Mouse (Mus musculus): ENCODE measurements around the gene Ifnk. TPM values are rescaled to one million over a fixed set of nuclear protein-coding genes. Genes with fewer than 3 reads are reported as not detected.

The Ifnk gene
- total RNA-seq, 2 experiments from 2014 or later: not detected

DNA sequence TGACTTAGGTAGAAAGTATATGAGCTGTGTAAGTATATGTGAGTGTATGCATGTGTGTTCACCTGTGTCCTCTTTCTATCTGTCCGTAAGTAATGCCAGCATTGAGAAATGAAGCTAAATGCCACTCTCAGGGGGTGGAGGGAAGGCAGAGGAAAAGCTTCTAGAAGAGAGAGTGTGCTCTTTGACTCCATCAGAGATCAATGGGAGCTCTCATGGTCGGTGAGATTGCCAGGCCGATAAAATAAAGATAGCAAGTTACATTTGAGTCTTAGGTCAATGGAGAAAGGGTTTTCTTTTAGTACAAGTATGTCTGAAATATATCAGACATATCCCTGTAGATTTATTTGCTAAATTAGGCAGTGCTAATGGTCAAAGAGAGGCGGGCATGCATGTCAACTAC, 3.5 kb upstream of the Ifnk start:
- no peak for TF ChIP-seq CTCF (conservative IDR thresholded peaks at IDR 0.05)

DNA sequence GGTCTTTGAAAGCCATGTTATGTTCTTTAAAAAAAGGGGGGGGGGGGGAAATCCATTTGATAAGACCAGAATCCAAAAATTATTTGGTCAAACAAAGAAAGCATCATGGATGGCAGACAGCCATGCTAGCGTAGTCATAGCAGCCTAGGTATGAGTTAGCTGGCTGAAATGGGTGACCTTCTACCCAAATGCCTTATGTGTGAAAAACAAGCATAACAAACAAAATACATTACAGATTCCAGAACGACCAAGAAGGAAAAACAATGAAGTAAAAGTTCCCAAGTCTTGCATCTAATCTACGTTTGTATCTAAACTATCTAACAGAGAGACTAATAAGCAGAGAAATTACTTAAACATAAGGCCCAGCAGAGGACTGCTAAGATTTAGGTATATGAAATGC, 1.1 kb upstream of the Ifnk start:
- DNase-seq (ENCODE audit: low spot score in 2 of 2): no peak
- Histone ChIP-seq H3K27ac (no peak overlapping the region), H3K4me3 (no peak overlapping the region)
- TF ChIP-seq CTCF (conservative IDR thresholded peaks at IDR 0.05): no peak

More for the DNA sequence above, 3.5 kb upstream of the Ifnk start:
- DNase-seq (ENCODE audit: low spot score in 2 of 2): no peak
- no peak overlapping the region for H3K27ac ChIP-seq
- H3K4me3 ChIP-seq: no peak overlapping the region

DNA sequence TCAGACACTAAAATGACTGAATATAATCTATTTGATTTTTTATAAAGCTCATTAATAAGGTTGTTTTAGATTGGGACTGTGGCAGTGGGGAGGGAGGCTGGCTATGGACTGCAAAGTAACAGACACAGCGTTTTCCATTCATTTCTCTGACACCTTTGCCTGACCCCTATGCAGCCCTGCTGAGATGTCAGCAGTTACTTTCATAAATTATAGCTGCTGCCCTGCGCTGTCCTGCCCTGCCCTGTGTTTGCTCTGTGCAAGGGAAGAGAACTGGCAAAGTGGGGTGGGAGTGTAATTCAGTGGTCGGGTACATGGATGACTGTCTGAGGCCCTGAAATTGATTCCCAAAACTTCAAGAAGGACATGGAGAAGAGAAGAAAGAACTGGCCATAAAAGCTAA, 2.2 kb downstream of the Ifnk start:
- Histone ChIP-seq H3K27ac (no peak overlapping the region), H3K4me3 (no peak overlapping the region)
- DNase-seq (ENCODE audit: low spot score in 2 of 2): no peak
- no peak for TF ChIP-seq CTCF (conservative IDR thresholded peaks at IDR 0.05)

DNA sequence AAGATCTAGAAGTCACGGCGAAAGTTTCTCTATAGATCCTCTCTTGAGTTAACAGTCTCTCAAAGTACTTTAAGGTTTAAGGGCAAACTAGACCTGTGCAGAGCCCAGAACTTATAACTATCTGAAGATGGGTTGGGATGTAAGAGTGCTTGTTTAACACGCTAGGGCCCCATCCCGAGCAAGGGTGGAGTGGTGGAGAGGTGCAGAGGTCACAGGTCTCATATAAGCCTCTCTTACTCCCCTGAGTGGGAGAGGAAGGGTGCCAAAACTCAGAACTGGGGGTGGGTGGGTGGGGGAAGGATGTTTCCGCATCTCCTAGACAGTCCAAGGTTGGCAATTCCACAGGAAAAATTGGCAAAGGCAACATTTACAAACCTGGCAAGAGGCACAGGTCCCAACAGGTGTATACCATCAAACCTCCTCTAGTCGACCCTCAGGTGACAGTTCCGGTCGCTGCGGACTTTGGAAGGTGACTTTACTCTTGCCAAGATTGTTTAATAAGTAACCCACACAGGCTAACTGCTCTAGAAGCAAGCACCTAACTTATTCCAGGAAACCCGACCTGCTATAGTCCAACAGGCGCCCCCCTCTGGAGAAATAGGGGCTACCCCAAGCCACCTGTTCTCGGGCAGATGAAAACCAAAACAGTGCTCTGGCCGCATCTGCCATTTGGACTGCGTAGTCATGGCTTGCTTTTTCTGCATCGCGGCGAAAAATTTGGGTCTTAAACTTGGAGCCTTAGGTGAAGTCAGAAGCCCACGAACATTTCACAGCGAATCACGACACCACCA, 3.5 kb downstream of the Ifnk start:
- DNase-seq (ENCODE audit: low spot score in 2 of 2): no peak
- H3K27ac ChIP-seq: peak overlapping the region; percentile 76
- H3K4me3 ChIP-seq: peak overlapping the region; percentile 72
- TF ChIP-seq CTCF (conservative IDR thresholded peaks at IDR 0.05): peak; percentile 69

DNA sequence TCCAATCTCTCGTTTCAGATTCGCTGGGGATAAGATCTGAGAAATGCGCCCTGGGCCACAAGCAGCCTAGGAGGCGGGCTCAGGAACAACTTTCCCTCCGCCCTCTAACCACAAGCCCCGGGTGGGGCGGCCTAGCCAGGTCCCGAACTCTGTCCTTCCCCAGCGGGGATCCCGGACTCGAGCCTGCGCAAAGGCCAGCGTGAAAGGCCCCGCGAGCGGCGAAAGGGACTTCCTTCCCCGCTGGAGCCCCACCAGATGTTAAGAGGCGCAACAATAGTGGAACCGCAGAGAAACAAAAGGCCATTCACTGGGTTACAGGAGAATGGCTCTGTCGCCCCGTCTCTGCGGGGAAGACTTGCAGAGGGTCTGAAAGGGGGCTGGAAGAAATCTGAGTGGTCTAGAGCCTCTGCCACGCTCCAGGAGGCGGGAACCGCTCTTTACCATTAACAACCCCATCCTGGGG, 4.3 kb downstream of the Ifnk start:
- peak overlapping the region; percentile 76 for H3K27ac ChIP-seq
- TF ChIP-seq CTCF (conservative IDR thresholded peaks at IDR 0.05): no peak
- DNase-seq (ENCODE audit: low spot score in 2 of 2): no peak
- peak overlapping the region; percentile 72 for H3K4me3 ChIP-seq

DNA sequence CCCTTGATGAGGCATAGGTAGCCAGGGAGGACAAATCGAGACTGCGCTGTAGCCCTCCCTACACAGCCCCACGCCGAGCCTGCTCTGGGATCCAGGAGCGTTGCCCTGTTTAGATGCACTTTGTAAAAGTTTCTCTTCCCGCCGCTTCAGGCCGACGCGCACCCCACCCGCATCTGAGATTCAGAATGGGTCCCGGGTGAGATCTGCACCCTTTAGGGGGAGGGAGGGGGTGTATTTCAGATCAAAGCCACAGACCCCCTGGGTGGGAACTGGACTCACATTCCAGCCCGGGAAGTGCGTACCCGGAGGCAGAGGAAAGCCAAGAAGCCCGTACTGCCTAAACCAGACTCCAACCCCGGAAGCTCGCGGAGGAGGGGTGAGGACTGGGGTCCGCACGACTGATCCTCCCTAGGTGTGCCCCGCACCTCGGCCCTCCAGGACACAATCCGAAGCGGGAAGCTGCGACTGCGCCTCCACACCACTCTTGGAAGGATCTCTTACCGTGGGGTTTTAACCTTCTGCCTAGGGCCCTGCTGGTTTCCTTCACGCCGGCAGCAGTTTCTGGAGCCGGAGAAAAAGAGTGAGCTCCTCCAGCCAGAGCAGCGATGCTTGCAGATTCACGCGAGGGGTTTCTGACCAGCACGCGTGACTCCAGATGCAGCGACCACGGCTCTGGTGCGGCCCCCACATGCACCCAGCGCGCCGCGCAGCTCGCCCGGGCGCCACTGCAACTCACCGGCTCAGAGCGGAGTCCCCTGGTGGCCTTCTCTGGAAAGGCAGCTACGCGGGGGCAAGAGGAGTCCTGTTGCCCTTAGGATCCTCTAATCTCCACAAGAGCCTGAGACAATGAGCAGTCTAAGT, 5.1 kb downstream of the Ifnk start, which contains the start of gene Mob3b:
TSS of gene Mob3b (minus strand) at position 734 of the 861 bp plus-strand sequence.
- DNase-seq (ENCODE audit: low spot score in 2 of 2): peak; percentile 76 to 86
- peak within 1 kb of the TSS; percentile 72 for H3K4me3 ChIP-seq
- peak; percentile 98 for TF ChIP-seq CTCF (conservative IDR thresholded peaks at IDR 0.05)
- H3K27ac ChIP-seq: peak within 1 kb of the TSS; percentile 76

DNA sequence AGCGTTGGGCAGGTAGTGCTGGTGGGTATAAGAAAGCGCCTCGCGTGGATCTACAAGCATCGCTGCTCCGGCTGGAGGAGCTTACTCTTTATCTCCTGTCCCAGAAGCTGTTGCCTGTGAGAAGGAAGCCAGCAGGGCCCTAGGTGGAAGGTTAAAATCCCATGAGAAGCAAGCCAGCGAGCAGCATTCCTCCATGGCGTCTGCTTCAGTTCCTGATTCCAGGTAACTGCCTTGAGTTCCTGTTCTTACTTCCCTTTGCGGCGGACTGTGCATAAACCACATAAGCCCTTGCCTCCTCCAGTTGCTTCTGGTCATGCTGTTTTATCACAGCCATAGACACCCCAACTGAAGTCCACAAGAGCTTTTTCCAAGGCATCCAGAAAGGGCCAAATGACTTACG, 6.0 kb downstream of the Ifnk start:
- no peak overlapping the region for H3K4me3 ChIP-seq
- TF ChIP-seq CTCF (conservative IDR thresholded peaks at IDR 0.05): no peak
- H3K27ac ChIP-seq: no peak overlapping the region
- DNase-seq (ENCODE audit: low spot score in 2 of 2): no peak

DNA sequence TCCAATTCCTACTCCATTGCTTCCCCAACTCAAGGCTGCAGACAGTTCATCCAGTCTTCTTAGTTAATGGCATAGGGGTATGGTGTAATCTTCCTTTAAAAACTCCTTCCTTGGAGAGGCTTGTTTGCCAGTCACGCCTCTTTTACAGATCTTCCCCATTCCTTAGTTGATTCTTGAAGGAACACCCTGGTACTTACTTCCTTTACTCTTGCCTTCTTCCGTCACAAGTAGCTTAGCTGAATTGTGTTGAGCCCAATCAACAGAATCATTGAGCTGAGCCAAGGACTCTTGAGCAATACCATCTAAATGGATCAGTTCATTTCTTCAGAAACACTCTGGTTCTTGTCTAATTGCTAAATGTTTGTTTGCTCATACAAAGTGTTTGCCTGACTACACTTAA, 13.4 kb downstream of the Ifnk start:
- no peak overlapping the region for H3K4me3 ChIP-seq
- no peak overlapping the region for H3K27ac ChIP-seq
- DNase-seq (ENCODE audit: low spot score in 2 of 2): no peak
- TF ChIP-seq CTCF (conservative IDR thresholded peaks at IDR 0.05): no peak

DNA sequence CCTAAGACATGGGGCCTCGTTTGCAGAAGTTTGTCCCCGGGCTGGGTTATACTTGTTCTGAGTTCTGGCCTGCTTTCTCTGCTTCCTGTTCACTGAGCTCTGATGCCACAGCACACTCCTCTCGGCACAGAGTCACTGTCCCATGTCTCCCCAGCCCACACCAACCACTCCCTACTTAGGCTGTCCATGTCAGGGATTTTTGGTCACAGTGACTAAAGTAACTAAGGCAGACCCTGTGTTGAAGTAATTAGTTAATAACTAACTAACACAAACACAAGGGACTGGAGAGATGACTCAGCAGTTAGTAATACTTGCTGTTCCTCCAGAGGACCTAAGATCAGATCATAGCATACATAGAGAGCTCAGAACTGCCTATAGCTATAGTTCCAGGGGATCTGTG, 14.1 kb downstream of the Ifnk start:
- no peak overlapping the region for H3K27ac ChIP-seq
- no peak for TF ChIP-seq CTCF (conservative IDR thresholded peaks at IDR 0.05)
- DNase-seq (ENCODE audit: low spot score in 2 of 2): no peak
- H3K4me3 ChIP-seq: no peak overlapping the region

DNA sequence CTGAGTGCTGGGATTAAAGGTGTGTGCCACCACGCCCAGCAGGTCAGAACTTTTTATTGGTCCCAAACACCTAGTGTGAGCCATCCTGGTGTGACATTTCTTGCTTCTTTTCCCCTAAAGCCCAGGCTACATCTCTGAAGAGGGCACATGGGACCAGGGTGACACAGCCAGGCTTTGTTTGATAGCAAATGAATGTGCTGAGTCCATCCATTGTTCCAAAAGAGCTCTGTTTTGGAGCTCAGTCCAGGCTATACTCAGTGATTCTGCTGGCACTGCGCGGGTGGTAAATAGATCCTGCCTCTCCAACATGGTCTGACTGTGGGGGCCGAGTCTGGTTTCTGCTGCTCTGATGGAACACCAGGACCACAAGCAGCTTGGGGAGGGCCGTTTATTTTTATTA, 16.0 kb downstream of the Ifnk start:
- no peak for TF ChIP-seq CTCF (conservative IDR thresholded peaks at IDR 0.05)
- Histone ChIP-seq H3K4me3 (no peak overlapping the region), H3K27ac (peak overlapping the region; percentile 64; the same call in 1 of the 2 replicates)
- DNase-seq (ENCODE audit: low spot score in 2 of 2): no peak

DNA sequence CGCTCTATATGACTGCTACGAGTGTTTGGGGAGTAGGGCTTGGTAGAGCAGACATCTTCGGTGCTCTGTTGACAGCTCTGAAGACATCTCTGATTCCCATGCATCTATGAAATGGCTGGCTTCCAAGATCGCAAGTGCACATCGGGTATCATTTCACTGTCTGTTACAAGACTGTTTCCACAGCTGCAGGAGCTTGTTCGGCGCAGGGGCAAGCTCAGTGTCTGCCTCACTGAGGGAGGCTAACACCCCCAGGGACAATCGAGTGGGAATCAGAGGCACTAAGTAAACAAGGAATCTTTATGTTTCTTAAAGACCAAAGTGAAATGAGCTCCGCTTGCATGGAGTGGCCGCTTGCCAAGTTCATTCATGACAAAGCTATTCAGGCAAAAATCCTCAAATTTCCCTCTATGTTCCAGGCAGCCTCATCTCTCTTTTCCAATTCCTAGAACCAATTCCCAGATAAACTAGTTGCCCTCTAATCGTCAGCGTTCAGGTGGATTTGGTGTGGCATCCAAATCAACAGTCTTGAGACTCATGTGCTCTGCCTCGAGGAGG, 17.8 kb downstream of the Ifnk start:
- no peak for DNase-seq (ENCODE audit: low spot score in 2 of 2)
- no peak for TF ChIP-seq CTCF (conservative IDR thresholded peaks at IDR 0.05)
- H3K27ac ChIP-seq: no peak overlapping the region
- no peak overlapping the region for H3K4me3 ChIP-seq

DNA sequence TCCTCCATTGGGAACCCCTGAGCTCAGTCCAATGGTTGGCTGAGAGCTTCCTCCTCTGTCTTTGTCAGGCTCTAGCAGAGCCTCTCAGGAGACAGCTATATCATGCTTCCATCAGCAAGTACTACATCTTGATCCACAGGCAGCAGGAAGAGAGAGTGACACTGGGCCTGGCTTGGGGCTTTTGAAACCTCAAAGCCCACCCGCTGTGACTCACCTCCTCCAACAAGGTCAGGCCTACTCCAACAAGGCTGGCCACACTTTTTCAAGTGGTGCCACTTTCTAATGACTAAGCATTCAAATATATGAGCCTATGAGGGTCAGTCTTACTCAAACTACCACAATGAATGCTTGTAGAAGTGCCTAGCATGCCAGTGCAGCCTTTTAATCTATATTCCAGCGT, 20.6 kb downstream of the Ifnk start:
- no peak for DNase-seq (ENCODE audit: low spot score in 2 of 2)
- Histone ChIP-seq H3K4me3 (no peak overlapping the region), H3K27ac (no peak overlapping the region)
- no peak for TF ChIP-seq CTCF (conservative IDR thresholded peaks at IDR 0.05)

DNA sequence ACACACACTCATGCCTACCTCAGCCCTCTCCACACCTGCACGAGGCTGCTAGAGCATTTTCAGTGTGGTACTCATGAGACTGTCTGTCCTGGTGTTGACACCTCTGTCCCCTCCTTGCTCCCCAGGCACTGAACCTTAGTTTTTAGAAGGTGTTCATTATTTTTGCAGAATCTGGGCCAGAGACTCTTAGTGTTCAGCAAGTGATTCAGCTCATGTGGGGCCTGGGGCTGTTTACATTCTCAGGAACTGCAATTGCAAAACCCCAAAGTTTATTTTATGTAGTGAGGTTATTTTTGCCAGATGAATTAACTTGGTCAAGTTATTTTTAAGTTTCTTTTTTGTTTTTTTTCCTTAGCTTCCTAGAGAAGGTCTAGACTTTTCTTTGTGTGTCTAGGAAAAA, 21.7 kb downstream of the Ifnk start:
- no peak for DNase-seq (ENCODE audit: low spot score in 2 of 2)
- Histone ChIP-seq H3K4me3 (no peak overlapping the region), H3K27ac (no peak overlapping the region)
- TF ChIP-seq CTCF (conservative IDR thresholded peaks at IDR 0.05): no peak

All from layer of hippocampus, adult 2 months (tissue).